Mouse (Mus musculus): ENCODE data around the gene Phkg1. TPM values are rescaled to one million over a fixed set of nuclear protein-coding genes. Genes with fewer than 3 reads are reported as not detected.

Gene Phkg1
- total and polyA plus RNA-seq, 2 experiments from 2014 or later: 1.7 to 3.6 TPM

DNA sequence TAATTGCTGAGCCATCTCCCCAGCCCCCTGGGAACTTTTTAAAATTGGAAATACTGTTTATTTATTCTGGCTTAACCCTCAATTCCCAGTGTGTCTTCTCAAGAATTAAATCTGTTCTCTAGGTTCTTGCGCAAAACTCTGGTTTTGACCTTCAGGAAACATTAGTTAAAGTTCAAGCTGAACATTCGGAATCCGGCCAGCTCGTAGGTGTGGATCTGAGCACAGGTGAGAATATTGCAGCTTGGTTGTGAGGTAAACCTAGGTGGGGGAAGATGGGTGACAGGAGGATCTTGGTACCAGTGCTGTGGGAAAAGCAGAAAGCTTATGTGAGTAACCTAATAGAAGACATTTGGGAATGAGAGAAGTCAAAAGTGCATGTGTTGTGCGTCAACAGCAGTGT is 53.5 kb downstream of the Phkg1 start:
- H3K36me3 ChIP-seq (ENCODE audit: insufficient read depth, low read length): peaks cover 16% of the 10 kb centered on the region; the same call in 1 of the 2 replicates
- H3K27me3 ChIP-seq (ENCODE audit: insufficient read depth, low read length): no peaks in the 10 kb centered on the region
- WGBS: 95% methylated on average over 5 of the region's 5 CpGs
- H3K4me2 ChIP-seq (ENCODE audit: low read depth, low read length): no peak overlapping the region
- no peak for TF ChIP-seq CTCF (IDR thresholded peaks at IDR 0.05; ENCODE audit: low read depth)
- no peak overlapping the region for H3K27ac ChIP-seq
- 0 out of 2 replicates have a peak, but pooled peaks cover 3% of the 10 kb centered on the region for H3K4me1 ChIP-seq (ENCODE audit: insufficient read depth, low read length)
- DNase-seq (ENCODE audit: low spot score) (no peak), ATAC-seq (no peak)
- no peaks in the 10 kb centered on the region for H3K9me3 ChIP-seq (ENCODE audit: low read length)
- H3K9ac ChIP-seq (replicated peaks; ENCODE audit: low read length): no peak overlapping the region
- no peak overlapping the region for H3K4me3 ChIP-seq (ENCODE audit: low read length)

Other genes with a start within 250 kb of the Phkg1 start
- 3.3 and 4.7 TPM in 2 replicates for gene Zfp11, start 228.4 kb downstream of the Phkg1 start, total RNA-seq (2014; rRNA removed)
- 3.2 and 3.4 TPM in 2 replicates for gene Zfp11, start 228.4 kb downstream of the Phkg1 start, polyA plus RNA-seq (2015; fragmentation: Nextera tagmentation; extraction: Ambion mirVana)
- gene Sept14, start 190.0 kb downstream of the Phkg1 start, total RNA-seq (2014; rRNA removed): not detected in 2 replicates
- not detected in 2 replicates for gene Sept14, start 190.0 kb downstream of the Phkg1 start, polyA plus RNA-seq (2015; fragmentation: Nextera tagmentation; extraction: Ambion mirVana)
- 112 and 113 TPM in 2 replicates for gene Mrps17, start 183.1 kb downstream of the Phkg1 start, total RNA-seq (2014; rRNA removed)
- 156 and 157 TPM in 2 replicates for gene Mrps17, start 183.1 kb downstream of the Phkg1 start, polyA plus RNA-seq (2015; fragmentation: Nextera tagmentation; extraction: Ambion mirVana)
- gene Nipsnap2, start 173.5 kb downstream of the Phkg1 start, total RNA-seq (2014; rRNA removed): 72.3 and 75.7 TPM in 2 replicates
- gene Nipsnap2, start 173.5 kb downstream of the Phkg1 start, polyA plus RNA-seq (2015; fragmentation: Nextera tagmentation; extraction: Ambion mirVana): 115 and 125 TPM in 2 replicates
- gene Psph, start 111.1 kb downstream of the Phkg1 start, total RNA-seq (2014; rRNA removed): 28.3 and 31.0 TPM in 2 replicates
- gene Psph, start 111.1 kb downstream of the Phkg1 start, polyA plus RNA-seq (2015; fragmentation: Nextera tagmentation; extraction: Ambion mirVana): 55.3 and 58.1 TPM in 2 replicates
- 21.8 and 23.2 TPM in 2 replicates for gene Sumf2, start 51.6 kb downstream of the Phkg1 start, total RNA-seq (2014; rRNA removed)
- gene Sumf2, start 51.6 kb downstream of the Phkg1 start, polyA plus RNA-seq (2015; fragmentation: Nextera tagmentation; extraction: Ambion mirVana): 25.2 and 29.4 TPM in 2 replicates
- gene Chchd2, start 11.1 kb downstream of the Phkg1 start, total RNA-seq (2014; rRNA removed): 1,207 and 1,381 TPM in 2 replicates
- 877 TPM in 2 replicates for gene Chchd2, start 11.1 kb downstream of the Phkg1 start, polyA plus RNA-seq (2015; fragmentation: Nextera tagmentation; extraction: Ambion mirVana)
- 9.6 and 10.4 TPM in 2 replicates for gene Zbed5, start 2.8 kb downstream of the Phkg1 start, total RNA-seq (2014; rRNA removed)
- gene Zbed5, start 2.8 kb downstream of the Phkg1 start, polyA plus RNA-seq (2015; fragmentation: Nextera tagmentation; extraction: Ambion mirVana): 7.4 and 7.9 TPM in 2 replicates
- 3.5 and 4.1 TPM in 2 replicates for gene Nupr1l, start 10.0 kb upstream of the Phkg1 start, total RNA-seq (2014; rRNA removed)
- gene Nupr1l, start 10.0 kb upstream of the Phkg1 start, polyA plus RNA-seq (2015; fragmentation: Nextera tagmentation; extraction: Ambion mirVana): 6.0 and 6.1 TPM in 2 replicates
- gene Vkorc1l1, start 43.4 kb upstream of the Phkg1 start, total RNA-seq (2014; rRNA removed): 73.0 and 73.3 TPM in 2 replicates
- gene Vkorc1l1, start 43.4 kb upstream of the Phkg1 start, polyA plus RNA-seq (2015; fragmentation: Nextera tagmentation; extraction: Ambion mirVana): 22.3 and 23.0 TPM in 2 replicates
- 26.2 and 27.4 TPM in 2 replicates for gene Gusb, start 104.5 kb upstream of the Phkg1 start, total RNA-seq (2014; rRNA removed)
- 44.7 and 47.0 TPM in 2 replicates for gene Gusb, start 104.5 kb upstream of the Phkg1 start, polyA plus RNA-seq (2015; fragmentation: Nextera tagmentation; extraction: Ambion mirVana)
- gene Asl, start 130.7 kb upstream of the Phkg1 start, total RNA-seq (2014; rRNA removed): 24.9 and 31.4 TPM in 2 replicates
- 43.2 and 52.3 TPM in 2 replicates for gene Asl, start 130.7 kb upstream of the Phkg1 start, polyA plus RNA-seq (2015; fragmentation: Nextera tagmentation; extraction: Ambion mirVana)
- 34.4 and 39.8 TPM in 2 replicates for gene Crcp, start 130.7 kb upstream of the Phkg1 start, total RNA-seq (2014; rRNA removed)
- gene Crcp, start 130.7 kb upstream of the Phkg1 start, polyA plus RNA-seq (2015; fragmentation: Nextera tagmentation; extraction: Ambion mirVana): 73.7 and 83.0 TPM in 2 replicates
- gene Tpst1, start 174.8 kb upstream of the Phkg1 start, total RNA-seq (2014; rRNA removed): 35.6 and 38.1 TPM in 2 replicates
- gene Tpst1, start 174.8 kb upstream of the Phkg1 start, polyA plus RNA-seq (2015; fragmentation: Nextera tagmentation; extraction: Ambion mirVana): 46.7 and 48.7 TPM in 2 replicates
- 20.8 and 31.7 TPM in 2 replicates for gene Kctd7, start 246.3 kb upstream of the Phkg1 start, total RNA-seq (2014; rRNA removed)
- 10.9 and 11.2 TPM in 2 replicates for gene Kctd7, start 246.3 kb upstream of the Phkg1 start, polyA plus RNA-seq (2015; fragmentation: Nextera tagmentation; extraction: Ambion mirVana)

Measured in hindbrain, postnatal 0 days (tissue).